Mouse (Mus musculus): ENCODE measurements at regions not wholly inside any gene's neighbourhood (a gene's known extent, or its start where the extent isn't known, plus 50 kb on each side); places are given as distances from the start of the nearest gene placed in this dataset.

GRCm38 (mm10) chr13:35079685-35080084 lies 52.8 kb upstream of the Eci2 start:
- DNase-seq (ENCODE audit: extremely low spot score in 1 of 2, low spot score in 1 of 2): no peak

GRCm38 (mm10) chr13:35085386-35085785 lies 58.5 kb upstream of the Eci2 start:
- DNase-seq (ENCODE audit: extremely low spot score in 1 of 2, low spot score in 1 of 2): no peak

- peak; percentile 1 to 53 for DNase-seq (ENCODE audit: extremely low spot score in 1 of 2, low spot score in 1 of 2)
Observed at GRCm38 (mm10) chr13:35087246-35088040, 60.5 kb upstream of the Eci2 start.

GRCm38 (mm10) chr13:35091155-35091554 lies 64.3 kb upstream of the Eci2 start:
- DNase-seq (ENCODE audit: extremely low spot score in 1 of 2, low spot score in 1 of 2): no peak

- peak in 1 of 2 experiments; percentile 31 for DNase-seq (ENCODE audit: extremely low spot score in 1 of 2, low spot score in 1 of 2)
Observed at GRCm38 (mm10) chr13:35119782-35120181, 92.9 kb upstream of the Eci2 start.

GRCm38 (mm10) chr13:35129475-35129874 lies 102.6 kb upstream of the Eci2 start:
- peak; percentile 10 to 16 for DNase-seq (ENCODE audit: extremely low spot score in 1 of 2, low spot score in 1 of 2)

GRCm38 (mm10) chr13:35131272-35132185 lies 104.6 kb upstream of the Eci2 start:
- peak; percentile 49 to 73 for DNase-seq (ENCODE audit: extremely low spot score in 1 of 2, low spot score in 1 of 2)

- no peak for DNase-seq (ENCODE audit: extremely low spot score in 1 of 2, low spot score in 1 of 2)
Observed at GRCm38 (mm10) chr13:35151629-35152028, 124.7 kb upstream of the Eci2 start.

- no peak for DNase-seq (ENCODE audit: extremely low spot score in 1 of 2, low spot score in 1 of 2)
Observed at GRCm38 (mm10) chr13:35159456-35159855, 132.6 kb upstream of the Eci2 start.

- DNase-seq (ENCODE audit: extremely low spot score in 1 of 2, low spot score in 1 of 2): no peak
Observed at GRCm38 (mm10) chr13:35160767-35161166, 133.9 kb upstream of the Eci2 start.

GRCm38 (mm10) chr13:35166080-35166479 lies 139.2 kb upstream of the Eci2 start:
- DNase-seq (ENCODE audit: extremely low spot score in 1 of 2, low spot score in 1 of 2): no peak

- DNase-seq (ENCODE audit: extremely low spot score in 1 of 2, low spot score in 1 of 2): peak in 1 of 2 experiments; percentile 20
Observed at GRCm38 (mm10) chr13:35166831-35167541, 140.1 kb upstream of the Eci2 start.

GRCm38 (mm10) chr13:35171562-35172254 lies 144.8 kb upstream of the Eci2 start:
- DNase-seq (ENCODE audit: extremely low spot score in 1 of 2, low spot score in 1 of 2): peak in 1 of 2 experiments; percentile 12

- DNase-seq (ENCODE audit: extremely low spot score in 1 of 2, low spot score in 1 of 2): no peak
Observed at GRCm38 (mm10) chr13:35173522-35173921, 146.6 kb upstream of the Eci2 start.

- DNase-seq (ENCODE audit: extremely low spot score in 1 of 2, low spot score in 1 of 2): no peak
Observed at GRCm38 (mm10) chr13:35175587-35175986, 148.7 kb upstream of the Eci2 start.

- DNase-seq (ENCODE audit: extremely low spot score in 1 of 2, low spot score in 1 of 2): no peak
Observed at GRCm38 (mm10) chr13:35177305-35177704, 150.4 kb upstream of the Eci2 start.

- peak in 1 of 2 experiments; percentile 63 for DNase-seq (ENCODE audit: extremely low spot score in 1 of 2, low spot score in 1 of 2)
Observed at GRCm38 (mm10) chr13:35189028-35189711, 162.3 kb upstream of the Eci2 start.

GRCm38 (mm10) chr13:35202069-35202468 lies 175.2 kb upstream of the Eci2 start:
- DNase-seq (ENCODE audit: extremely low spot score in 1 of 2, low spot score in 1 of 2): no peak

- DNase-seq (ENCODE audit: extremely low spot score in 1 of 2, low spot score in 1 of 2): no peak
Observed at GRCm38 (mm10) chr13:35208319-35208718, 181.4 kb upstream of the Eci2 start.

- no peak for DNase-seq (ENCODE audit: extremely low spot score in 1 of 2, low spot score in 1 of 2)
Observed at GRCm38 (mm10) chr13:35209551-35209950, 182.7 kb upstream of the Eci2 start.

All from frontal cortex, adult 2 months (tissue).